Mouse (Mus musculus): ENCODE measurements around the gene Elf1. TPM values are rescaled to one million over a fixed set of nuclear protein-coding genes. Genes with fewer than 3 reads are reported as not detected.
"Not testable (repeated sequence)": the region's sequence is repeated elsewhere in the genome, so short reads cannot be mapped to it uniquely, and the experiment has no call there.

Elf1 gene
- polyA plus RNA-seq, 1 experiment = 3.9 TPM

GRCm38 (mm10) chr14:79530761-79531160 is 49.8 kb downstream of the Elf1 start:
- no peaks in the 10 kb centered on the region for H3K9me3 ChIP-seq
- TF ChIP-seq GATA1 (IDR thresholded peaks at IDR 0.05; ENCODE audit: borderline replicate concordance, low read length) = no peak
- no peak for TF ChIP-seq FLI1 (IDR thresholded peaks at IDR 0.05; ENCODE audit: low read length)
- H3K36me3 ChIP-seq (replicated peaks; ENCODE audit: low read length) = peaks cover 22% of the 10 kb centered on the region
- H3K4me3 ChIP-seq (replicated peaks) = peak overlapping the region; percentile 85
- H3K27me3 ChIP-seq (replicated peaks) = no peaks in the 10 kb centered on the region
- peaks cover 88% of the 10 kb centered on the region for H3K4me1 ChIP-seq

GRCm38 (mm10) chr14:79532036-79532776 is 51.2 kb downstream of the Elf1 start:
- Histone ChIP-seq H3K4me1 (peaks cover 73% of the 10 kb centered on the region), H3K4me3 (replicated peaks) (peak overlapping the region; percentile 57), H3K36me3 (replicated peaks; ENCODE audit: low read length) (peaks cover 18% of the 10 kb centered on the region), H3K27me3 (replicated peaks) (no peaks in the 10 kb centered on the region), H3K9me3 (no peaks in the 10 kb centered on the region)
- TF ChIP-seq GATA1 (IDR thresholded peaks at IDR 0.05; ENCODE audit: borderline replicate concordance, low read length) = no peak
- no peak for TF ChIP-seq FLI1 (IDR thresholded peaks at IDR 0.05; ENCODE audit: low read length)

- H3K4me3 ChIP-seq (replicated peaks) = peak overlapping the region; percentile 76
- H3K27me3 ChIP-seq (replicated peaks) = no peaks in the 10 kb centered on the region
- H3K36me3 ChIP-seq (replicated peaks; ENCODE audit: low read length) = peaks cover 23% of the 10 kb centered on the region
- H3K4me1 ChIP-seq = peaks cover 62% of the 10 kb centered on the region
- H3K9me3 ChIP-seq = no peaks in the 10 kb centered on the region
- no peak for TF ChIP-seq FLI1 (IDR thresholded peaks at IDR 0.05; ENCODE audit: low read length)
- TF ChIP-seq GATA1 (IDR thresholded peaks at IDR 0.05; ENCODE audit: borderline replicate concordance, low read length) = no peak
Observed at GRCm38 (mm10) chr14:79533350-79533749, 52.4 kb downstream of the Elf1 start.

- Histone ChIP-seq H3K27me3 (replicated peaks) (no peaks in the 10 kb centered on the region), H3K36me3 (replicated peaks; ENCODE audit: low read length) (peaks cover 31% of the 10 kb centered on the region), H3K4me1 (peaks cover 59% of the 10 kb centered on the region), H3K9me3 (no peaks in the 10 kb centered on the region), H3K4me3 (replicated peaks) (peak overlapping the region; percentile 83)
- TF ChIP-seq FLI1 (IDR thresholded peaks at IDR 0.05; ENCODE audit: low read length) (no peak), GATA1 (IDR thresholded peaks at IDR 0.05; ENCODE audit: borderline replicate concordance, low read length) (no peak)
Observed at GRCm38 (mm10) chr14:79534206-79534605, 53.2 kb downstream of the Elf1 start.

GRCm38 (mm10) chr14:79534656-79535055 is 53.7 kb downstream of the Elf1 start:
- H3K9me3 ChIP-seq; H3K27me3 ChIP-seq (replicated peaks): not testable (repeated sequence)
- H3K4me1 ChIP-seq = peaks cover 55% of the 10 kb centered on the region
- H3K36me3 ChIP-seq (replicated peaks; ENCODE audit: low read length) = peaks cover 29% of the 10 kb centered on the region
- H3K4me3 ChIP-seq (replicated peaks) = peak overlapping the region; percentile 78

GRCm38 (mm10) chr14:79535318-79535717 is 54.3 kb downstream of the Elf1 start:
- TF ChIP-seq GATA1 (IDR thresholded peaks at IDR 0.05; ENCODE audit: borderline replicate concordance, low read length) (peak; percentile 52; the same call in 1 of the 3 replicates), FLI1 (IDR thresholded peaks at IDR 0.05; ENCODE audit: low read length) (peak; percentile 76)
- Histone ChIP-seq H3K36me3 (replicated peaks; ENCODE audit: low read length) (peaks cover 31% of the 10 kb centered on the region), H3K4me3 (replicated peaks) (peak overlapping the region; percentile 96)

GRCm38 (mm10) chr14:79536011-79536410 is 55.0 kb downstream of the Elf1 start:
- Histone ChIP-seq H3K9me3 (no peaks in the 10 kb centered on the region), H3K27me3 (replicated peaks) (no peaks in the 10 kb centered on the region), H3K36me3 (replicated peaks; ENCODE audit: low read length) (peaks cover 37% of the 10 kb centered on the region), H3K4me3 (replicated peaks) (peak overlapping the region; percentile 96), H3K4me1 (peaks cover 42% of the 10 kb centered on the region)
- no peak for TF ChIP-seq FLI1 (IDR thresholded peaks at IDR 0.05; ENCODE audit: low read length)
- TF ChIP-seq GATA1 (IDR thresholded peaks at IDR 0.05; ENCODE audit: borderline replicate concordance, low read length) = no peak

More at GRCm38 (mm10) chr14:79535318-79535717, 54.3 kb downstream of the Elf1 start:
- no peaks in the 10 kb centered on the region for H3K9me3 ChIP-seq
- H3K4me1 ChIP-seq = peaks cover 48% of the 10 kb centered on the region
- H3K27me3 ChIP-seq (replicated peaks) = no peaks in the 10 kb centered on the region

- Histone ChIP-seq H3K4me3 (replicated peaks) (peak overlapping the region; percentile 96), H3K4me1 (peaks cover 42% of the 10 kb centered on the region), H3K27me3 (replicated peaks) (no peaks in the 10 kb centered on the region), H3K9me3 (no peaks in the 10 kb centered on the region), H3K36me3 (replicated peaks; ENCODE audit: low read length) (peaks cover 45% of the 10 kb centered on the region)
- TF ChIP-seq FLI1 (IDR thresholded peaks at IDR 0.05; ENCODE audit: low read length) (no peak), GATA1 (IDR thresholded peaks at IDR 0.05; ENCODE audit: borderline replicate concordance, low read length) (no peak)
Observed at GRCm38 (mm10) chr14:79536837-79537236, 55.8 kb downstream of the Elf1 start.

GRCm38 (mm10) chr14:79537463-79537862 is 56.5 kb downstream of the Elf1 start:
- Histone ChIP-seq H3K27me3 (replicated peaks) (no peaks in the 10 kb centered on the region), H3K9me3 (no peaks in the 10 kb centered on the region), H3K4me1 (peaks cover 42% of the 10 kb centered on the region), H3K4me3 (replicated peaks) (peak overlapping the region; percentile 96), H3K36me3 (replicated peaks; ENCODE audit: low read length) (peaks cover 50% of the 10 kb centered on the region)
- TF ChIP-seq FLI1 (IDR thresholded peaks at IDR 0.05; ENCODE audit: low read length) (no peak), GATA1 (IDR thresholded peaks at IDR 0.05; ENCODE audit: borderline replicate concordance, low read length) (no peak)

- H3K4me1 ChIP-seq = peaks cover 42% of the 10 kb centered on the region
- H3K36me3 ChIP-seq (replicated peaks; ENCODE audit: low read length) = peaks cover 54% of the 10 kb centered on the region
- TF ChIP-seq GATA1 (IDR thresholded peaks at IDR 0.05; ENCODE audit: borderline replicate concordance, low read length) = no peak
- TF ChIP-seq FLI1 (IDR thresholded peaks at IDR 0.05; ENCODE audit: low read length) = no peak
- no peaks in the 10 kb centered on the region for H3K27me3 ChIP-seq (replicated peaks)
- no peaks in the 10 kb centered on the region for H3K9me3 ChIP-seq
- peak overlapping the region; percentile 96 for H3K4me3 ChIP-seq (replicated peaks)
Observed at GRCm38 (mm10) chr14:79537921-79538320, 56.9 kb downstream of the Elf1 start.

All from megakaryocyte, embryonic 14.5 days (primary cell).